ENCODE assay signal across 23 mouse cellular contexts in genomic region chr2:163617874-163618273, GRCm38 (mm10). TPM values are rescaled to one million over a fixed set of nuclear protein-coding genes. Genes with fewer than 3 reads are reported as not detected.
DNase-seq lines count a peak whose midpoint lies in the region; ATAC-seq and TF ChIP-seq lines count a peak whose summit lies in the region.
"Had no signal": no experiment of that assay in that cellular context is flagged by ENCODE, and none has a peak within 500 bp of the region (broad histone marks: within the 10 kb centered on the region; RNA-seq: fewer than 3 reads in every experiment).

No protein-coding gene starts in this region.

- no peaks in the 10 kb centered on the region for H3K9me3 ChIP-seq in intestine, postnatal 0 days (ENCODE audit: control insufficient read depth)
- no peaks in the 10 kb centered on the region for H3K9me3 ChIP-seq in intestine, embryonic 15.5 days
- H3K9me3 ChIP-seq in CH12.LX (replicated peaks; ENCODE audit: low read length): peaks cover 4% of the 10 kb centered on the region
- H3K9me3 ChIP-seq in lung, postnatal 0 days (ENCODE audit: low read length): no peaks in the 10 kb centered on the region
- H3K9me3 ChIP-seq: embryonic facial prominence, embryonic 13.5 days; embryonic facial prominence, embryonic 15.5 days; forebrain, embryonic 13.5 days; forebrain, embryonic 15.5 days; G1E had no signal

- H3K4me2 ChIP-seq in intestine, postnatal 0 days (replicated peaks; ENCODE audit: low read depth): no peak overlapping the region
- H3K4me2 ChIP-seq in intestine, embryonic 15.5 days (replicated peaks): no peak overlapping the region
- no peak overlapping the region for H3K4me2 ChIP-seq in CH12.LX (ENCODE audit: insufficient read depth, low read depth, poor library complexity, severe bottlenecking)
- H3K4me2 ChIP-seq in lung, postnatal 0 days (replicated peaks; ENCODE audit: low read depth, low read length): no peak overlapping the region
- H3K4me2 ChIP-seq: embryonic facial prominence, embryonic 13.5 days; embryonic facial prominence, embryonic 15.5 days; forebrain, embryonic 13.5 days; forebrain, embryonic 15.5 days had no signal

- in situ Hi-C loops in CH12.LX (cut with MboI; ENCODE audit: low pct_ligation_motif_present, low pct_unique_long_range_greater_than_20kb, low sequenced_read_pairs): no loop called here

- TF ChIP-seq CTCF in intestine, postnatal 0 days (IDR thresholded peaks at IDR 0.05; ENCODE audit: low read depth): no peak
- TF ChIP-seq CTCF in CH12.LX (conservative IDR thresholded peaks at IDR 0.05 in 1 of 2, IDR thresholded peaks at IDR 0.05 in 1 of 2; ENCODE audit: low read depth in 2 of 2, low read length in 2 of 2): no peak
- TF ChIP-seq CTCF in lung, postnatal 0 days (IDR thresholded peaks at IDR 0.05): no peak
- no peak for TF ChIP-seq CTCF in cerebellum, adult 2 months (IDR thresholded peaks at IDR 0.05; ENCODE audit: borderline replicate concordance, insufficient read depth, low read depth, low read length)

- TF ChIP-seq POLR2A in CH12.LX (IDR thresholded peaks at IDR 0.05; ENCODE audit: low read depth, low read length): no peak
- no peak for TF ChIP-seq POLR2A in cerebellum, adult 2 months (IDR thresholded peaks at IDR 0.05; ENCODE audit: borderline replicate concordance, insufficient read depth, low read length)

- TF ChIP-seq RAD21 in CH12.LX (IDR thresholded peaks at IDR 0.05; ENCODE audit: low read depth, low read length): no peak

- DNase-seq in A20 (ENCODE audit: low read depth, low spot score) (peak; percentile 37), CH12.LX (ENCODE audit: extremely low read depth) (no peak)
- no peak for DNase-seq in spleen, postnatal 10 days (ENCODE audit: low spot score in 2 of 2)
- no peak for DNase-seq in lung, postnatal 0 days (ENCODE audit: low spot score)
- DNase-seq in cerebellum, adult 2 months: no peak
- DNase-seq: adrenal gland, adult 8-10 months; adrenal gland, postnatal 36 days; cerebellum, adult 11-12 months; cerebellum, adult 8-10 months; cerebellum, adult 9-11 months; cerebellum, postnatal 14 days; cerebellum, postnatal 36 days; embryo, embryonic 11 days; forebrain, postnatal 0 days had no signal

- no peak overlapping the region for H3K9ac ChIP-seq in intestine, postnatal 0 days (ENCODE audit: low read depth, low read length)
- H3K9ac ChIP-seq in intestine, embryonic 15.5 days: no peak overlapping the region
- H3K9ac ChIP-seq in CH12.LX (ENCODE audit: insufficient read depth, low read depth): no peak overlapping the region
- H3K9ac ChIP-seq in lung, postnatal 0 days (replicated peaks; ENCODE audit: low read depth): no peak overlapping the region
- H3K9ac ChIP-seq: embryonic facial prominence, embryonic 13.5 days; embryonic facial prominence, embryonic 15.5 days; forebrain, embryonic 13.5 days; forebrain, embryonic 15.5 days; forebrain, postnatal 0 days had no signal

- 89% methylated on average over 4 of the region's 4 CpGs for WGBS in intestine, postnatal 0 days
- WGBS in intestine, embryonic 15.5 days: 92% methylated on average over 4 of the region's 4 CpGs
- WGBS in lung, postnatal 0 days: 88% methylated on average over 4 of the region's 4 CpGs
- WGBS in cerebellum, adult 2 months: 94% methylated on average over 4 of the region's 4 CpGs

- H3K27ac ChIP-seq in intestine, postnatal 0 days (ENCODE audit: low read depth, low read length): peak overlapping the region; percentile 16; the same call in 1 of the 2 replicates
- H3K27ac ChIP-seq in intestine, embryonic 15.5 days: no peak overlapping the region
- H3K27ac ChIP-seq in CH12.LX (ENCODE audit: insufficient read depth, low read depth): no peak overlapping the region
- H3K27ac ChIP-seq in lung, postnatal 0 days (ENCODE audit: low read length): no peak overlapping the region
- H3K27ac ChIP-seq in cerebellum, adult 2 months (ENCODE audit: insufficient read depth, low read length): no peak overlapping the region
- H3K27ac ChIP-seq: embryonic facial prominence, embryonic 13.5 days; embryonic facial prominence, embryonic 15.5 days; forebrain, embryonic 13.5 days; forebrain, embryonic 15.5 days had no signal

- H3K79me2 ChIP-seq in CH12.LX (replicated peaks; ENCODE audit: control insufficient read depth, extremely low read depth, insufficient read depth, poor library complexity, severe bottlenecking): peaks cover 5% of the 10 kb centered on the region; the same call in 1 of the 2 replicates

- no peak overlapping the region for H3K4me3 ChIP-seq in intestine, postnatal 0 days (ENCODE audit: low read depth, low read length)
- no peak overlapping the region for H3K4me3 ChIP-seq in intestine, embryonic 15.5 days (replicated peaks)
- no peak overlapping the region for H3K4me3 ChIP-seq in CH12.LX (replicated peaks in 1 of 3; ENCODE audit: low read depth in 2 of 3, low read length in 2 of 3, poor library complexity in 1 of 3)
- no peak overlapping the region for H3K4me3 ChIP-seq in lung, postnatal 0 days (ENCODE audit: low read depth, low read length)
- H3K4me3 ChIP-seq in cerebellum, adult 2 months (replicated peaks; ENCODE audit: insufficient read depth, low read depth, low read length): no peak overlapping the region
- H3K4me3 ChIP-seq: embryonic facial prominence, embryonic 13.5 days; embryonic facial prominence, embryonic 15.5 days; erythroblast, embryonic 14.5 days; forebrain, embryonic 13.5 days; forebrain, embryonic 15.5 days had no signal

- no peak for ATAC-seq in intestine, postnatal 0 days
- no peak for ATAC-seq in intestine, embryonic 15.5 days
- ATAC-seq in erythroid progenitor cell, adult 5-6 weeks (replicated peaks; ENCODE audit: low FRiP score, poor library complexity, severe bottlenecking): peak; percentile 6
- ATAC-seq in lung, postnatal 0 days: no peak
- ATAC-seq: forebrain, embryonic 13.5 days; forebrain, embryonic 15.5 days; forebrain, postnatal 0 days had no signal

- dilution Hi-C loops in CH12.LX (cut with MboI; ENCODE audit: extremely low pct_ligation_motif_present, extremely low pct_unique_long_range_greater_than_20kb, low sequenced_read_pairs): no loop called here

- no peaks in the 10 kb centered on the region for H3K27me3 ChIP-seq in intestine, postnatal 0 days (replicated peaks; ENCODE audit: control insufficient read depth, insufficient read depth, low read length)
- no peaks in the 10 kb centered on the region for H3K27me3 ChIP-seq in intestine, embryonic 15.5 days (replicated peaks)
- H3K27me3 ChIP-seq in CH12.LX (replicated peaks): no peaks in the 10 kb centered on the region
- H3K27me3 ChIP-seq in lung, postnatal 0 days (replicated peaks; ENCODE audit: insufficient read depth, low read length): no peaks in the 10 kb centered on the region
- H3K27me3 ChIP-seq in cerebellum, adult 2 months (ENCODE audit: control insufficient read depth, insufficient read depth, low read length): no peaks in the 10 kb centered on the region
- H3K27me3 ChIP-seq: embryonic facial prominence, embryonic 13.5 days; embryonic facial prominence, embryonic 15.5 days; forebrain, embryonic 13.5 days; forebrain, embryonic 15.5 days had no signal

- TF ChIP-seq EP300 in CH12.LX (IDR thresholded peaks at IDR 0.05; ENCODE audit: low read length): no peak
- TF ChIP-seq EP300 in lung, postnatal 0 days (IDR thresholded peaks at IDR 0.05): no peak

- no peaks in the 10 kb centered on the region for H3K4me1 ChIP-seq in intestine, postnatal 0 days (replicated peaks; ENCODE audit: control insufficient read depth, insufficient read depth, low read length)
- peaks cover 12% of the 10 kb centered on the region; the same call in 1 of the 2 replicates for H3K4me1 ChIP-seq in intestine, embryonic 15.5 days (replicated peaks)
- no peaks in the 10 kb centered on the region for H3K4me1 ChIP-seq in CH12.LX (ENCODE audit: control insufficient read depth in 1 of 2, insufficient read depth in 2 of 2)
- H3K4me1 ChIP-seq in lung, postnatal 0 days (ENCODE audit: insufficient read depth, low read depth, low read length): no peaks in the 10 kb centered on the region
- no peaks in the 10 kb centered on the region for H3K4me1 ChIP-seq in cerebellum, adult 2 months (ENCODE audit: control insufficient read depth, insufficient read depth, low read length)
- H3K4me1 ChIP-seq: embryonic facial prominence, embryonic 13.5 days; embryonic facial prominence, embryonic 15.5 days; forebrain, embryonic 13.5 days; forebrain, embryonic 15.5 days had no signal

- H3K36me3 ChIP-seq in intestine, postnatal 0 days (ENCODE audit: control insufficient read depth, insufficient read depth): peaks cover 71% of the 10 kb centered on the region
- H3K36me3 ChIP-seq in intestine, embryonic 15.5 days: peaks cover 29% of the 10 kb centered on the region
- H3K36me3 ChIP-seq in CH12.LX (replicated peaks in 1 of 2; ENCODE audit: control insufficient read depth in 1 of 2, insufficient read depth in 1 of 2, low read length in 1 of 2): peaks cover 81 to 97% of the 10 kb centered on the region in 2 experiments
- peaks cover 28% of the 10 kb centered on the region for H3K36me3 ChIP-seq in lung, postnatal 0 days (ENCODE audit: insufficient read depth, low read length)

RNA-seq across cellular contexts. Expression of gene Ttpal, which starts 15.8 kb away (rescaled TPM):
- polyA plus RNA-seq in intestine, postnatal 0 days (2015; fragmentation: Nextera tagmentation; extraction: Ambion mirVana): 10.4 and 10.9 TPM in 2 replicates
- 25.7 and 26.5 TPM in 2 replicates for polyA plus RNA-seq in intestine, embryonic 15.5 days (2015; fragmentation: Nextera tagmentation; extraction: Ambion mirVana)
- total RNA-seq in CH12.LX (2012; rRNA removed) (25.7 and 26.2 TPM in 2 replicates), CH12.LX (2014; rRNA removed) (32.5 and 38.9 TPM in 2 replicates)
- 17.3 and 21.9 TPM in 2 replicates for polyA plus RNA-seq in CH12.LX (2012; ENCODE audit: insufficient read length, low read depth)
- 10.8 and 10.9 TPM in 2 replicates for total RNA-seq in erythroid progenitor cell, adult 5-6 weeks (2015; ENCODE audit: low replicate concordance)
- 6.4 and 6.8 TPM in 2 replicates for total RNA-seq in erythroid progenitor cell, adult 5-6 weeks (2017; ENCODE audit: low replicate concordance)
- 17.2 and 20.0 TPM in 2 replicates for polyA plus RNA-seq in lung, postnatal 0 days (2015; fragmentation: Nextera tagmentation; extraction: Ambion mirVana)
- polyA plus RNA-seq in cerebellum, adult 2 months (2012; rRNA removed): 23.7 and 28.0 TPM in 2 replicates

RNA-seq across cellular contexts. Expression of gene Serinc3, which starts 27.1 kb away (rescaled TPM):
- 61.3 and 68.5 TPM in 2 replicates for polyA plus RNA-seq in intestine, postnatal 0 days (2015; fragmentation: Nextera tagmentation; extraction: Ambion mirVana)
- 45.3 and 47.1 TPM in 2 replicates for polyA plus RNA-seq in intestine, embryonic 15.5 days (2015; fragmentation: Nextera tagmentation; extraction: Ambion mirVana)
- 345 and 358 TPM in 2 replicates for total RNA-seq in CH12.LX (2012; rRNA removed)
- total RNA-seq in CH12.LX (2014; rRNA removed): 411 and 467 TPM in 2 replicates
- polyA plus RNA-seq in CH12.LX (2012; ENCODE audit: insufficient read length, low read depth): 493 and 611 TPM in 2 replicates
- total RNA-seq in erythroid progenitor cell, adult 5-6 weeks (2015; ENCODE audit: low replicate concordance): 1,699 and 1,907 TPM in 2 replicates
- 1,512 and 2,069 TPM in 2 replicates for total RNA-seq in erythroid progenitor cell, adult 5-6 weeks (2017; ENCODE audit: low replicate concordance)
- polyA plus RNA-seq in lung, postnatal 0 days (2015; fragmentation: Nextera tagmentation; extraction: Ambion mirVana): 96.7 and 106 TPM in 2 replicates
- 162 and 179 TPM in 2 replicates for polyA plus RNA-seq in cerebellum, adult 2 months (2012; rRNA removed)

RNA-seq across cellular contexts. Expression of gene Pkig, which starts 40.3 kb away (rescaled TPM):
- polyA plus RNA-seq in intestine, postnatal 0 days (2015; fragmentation: Nextera tagmentation; extraction: Ambion mirVana): 114 and 116 TPM in 2 replicates
- 113 and 122 TPM in 2 replicates for polyA plus RNA-seq in intestine, embryonic 15.5 days (2015; fragmentation: Nextera tagmentation; extraction: Ambion mirVana)
- total RNA-seq in CH12.LX (2012; rRNA removed) (225 and 253 TPM in 2 replicates), CH12.LX (2014; rRNA removed) (227 and 228 TPM in 2 replicates)
- 364 and 473 TPM in 2 replicates for polyA plus RNA-seq in CH12.LX (2012; ENCODE audit: insufficient read length, low read depth)
- 93.5 and 103 TPM in 2 replicates for total RNA-seq in erythroid progenitor cell, adult 5-6 weeks (2015; ENCODE audit: low replicate concordance)
- 86.6 and 90.7 TPM in 2 replicates for total RNA-seq in erythroid progenitor cell, adult 5-6 weeks (2017; ENCODE audit: low replicate concordance)
- polyA plus RNA-seq in lung, postnatal 0 days (2015; fragmentation: Nextera tagmentation; extraction: Ambion mirVana): 95.2 and 106 TPM in 2 replicates
- 49.6 and 57.4 TPM in 2 replicates for polyA plus RNA-seq in cerebellum, adult 2 months (2012; rRNA removed)
